Mouse (Mus musculus): Measurements from ENCODE around the gene Sec61g.
A peak's percentile ranks its signal among the peaks of the same experiment; 100 is the strongest.
"Not testable (repeated sequence)": the region's sequence is repeated elsewhere in the genome, so short reads cannot be mapped to it uniquely, and the experiment has no call there.

Gene Sec61g

GRCm38 (mm10) chr11:16508052-16508654 lies at the start of gene Sec61g:
Sec61g (minus strand) TSS chr11:16508484.
- peak; percentile 95 for DNase-seq (ENCODE audit: low read depth, low spot score)

GRCm38 (mm10) chr11:16546421-16547163 lies 38.3 kb upstream of the Sec61g start:
- DNase-seq (ENCODE audit: low read depth, low spot score), result no peak

GRCm38 (mm10) chr11:16537379-16537778 lies 29.1 kb upstream of the Sec61g start:
- DNase-seq (ENCODE audit: low read depth, low spot score), result no peak

- peak; percentile 17 for DNase-seq (ENCODE audit: low read depth, low spot score)
These were observed 26.6 kb upstream of the Sec61g start for GRCm38 (mm10) chr11:16534582-16535553.

GRCm38 (mm10) chr11:16532877-16533276 lies 24.6 kb upstream of the Sec61g start:
- peak; percentile 72 for DNase-seq (ENCODE audit: low read depth, low spot score)

- no peak for DNase-seq (ENCODE audit: low read depth, low spot score)
These were observed 20.6 kb upstream of the Sec61g start for GRCm38 (mm10) chr11:16528909-16529308.

- no peak for DNase-seq (ENCODE audit: low read depth, low spot score)
These were observed 20.1 kb upstream of the Sec61g start for GRCm38 (mm10) chr11:16528391-16528790.

GRCm38 (mm10) chr11:16527743-16528142 lies 19.5 kb upstream of the Sec61g start:
- no peak for DNase-seq (ENCODE audit: low read depth, low spot score)

- DNase-seq (ENCODE audit: low read depth, low spot score), result peak; percentile 20
These were observed 18.2 kb upstream of the Sec61g start for GRCm38 (mm10) chr11:16526467-16526866.

- peak; percentile 90 for DNase-seq (ENCODE audit: low read depth, low spot score)
These were observed 17.4 kb upstream of the Sec61g start for GRCm38 (mm10) chr11:16525724-16526123.

- DNase-seq (ENCODE audit: low read depth, low spot score), result peak; percentile 79
These were observed 16.8 kb upstream of the Sec61g start for GRCm38 (mm10) chr11:16524917-16525640.

GRCm38 (mm10) chr11:16515081-16515480 lies 6.8 kb upstream of the Sec61g start:
- DNase-seq (ENCODE audit: low read depth, low spot score), result not testable (repeated sequence)

GRCm38 (mm10) chr11:16514221-16514620 lies 5.9 kb upstream of the Sec61g start:
- DNase-seq (ENCODE audit: low read depth, low spot score), result peak; percentile 45

GRCm38 (mm10) chr11:16507385-16508051 lies 766 bp downstream of the Sec61g start:
- DNase-seq (ENCODE audit: low read depth, low spot score), result no peak

GRCm38 (mm10) chr11:16505999-16506398 lies 2.3 kb downstream of the Sec61g start:
- no peak for DNase-seq (ENCODE audit: low read depth, low spot score)

- DNase-seq (ENCODE audit: low read depth, low spot score), result no peak
These were observed 5.1 kb downstream of the Sec61g start for GRCm38 (mm10) chr11:16503150-16503549.

- no peak for DNase-seq (ENCODE audit: low read depth, low spot score)
These were observed 5.5 kb downstream of the Sec61g start for GRCm38 (mm10) chr11:16502744-16503143.

- DNase-seq (ENCODE audit: low read depth, low spot score), result peak; percentile 40
These were observed 9.3 kb downstream of the Sec61g start for GRCm38 (mm10) chr11:16498756-16499680.

All from ZHBTc4 (cell line).